Mouse (Mus musculus) 3134 (cell line): ENCODE results near the gene Shc1.

ENCODE experiments used
- DNase-seq: peaks from one replicate; pipeline ENCODE4 v3.0.0-alpha.2; 2011; ENCODE audit warnings: low spot score; ENCODE audit not compliant: insufficient read length; ENCODE audit errors: extremely low read depth

Gene Shc1

DNA sequence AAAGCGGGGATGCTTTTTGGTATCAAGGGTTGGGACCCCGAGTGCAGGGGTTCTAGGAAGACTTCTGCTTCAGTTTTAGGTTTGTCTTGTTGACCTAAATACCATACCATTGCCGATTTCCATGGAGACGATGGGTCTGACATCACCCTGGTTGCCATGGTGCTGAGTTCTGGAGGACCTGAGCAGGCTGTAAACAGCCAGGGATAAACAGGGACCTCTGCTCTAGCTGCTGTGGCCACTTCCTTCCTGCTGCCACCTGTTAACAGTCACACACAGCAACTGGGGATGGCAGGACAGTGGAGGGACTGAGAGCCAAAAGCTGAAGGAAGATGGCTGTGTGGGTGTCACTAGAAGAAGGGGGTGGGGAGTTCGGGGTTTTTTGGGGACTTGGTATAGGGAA, 19.0 kb downstream of the Shc1 start:
- DNase-seq = no peak

DNA sequence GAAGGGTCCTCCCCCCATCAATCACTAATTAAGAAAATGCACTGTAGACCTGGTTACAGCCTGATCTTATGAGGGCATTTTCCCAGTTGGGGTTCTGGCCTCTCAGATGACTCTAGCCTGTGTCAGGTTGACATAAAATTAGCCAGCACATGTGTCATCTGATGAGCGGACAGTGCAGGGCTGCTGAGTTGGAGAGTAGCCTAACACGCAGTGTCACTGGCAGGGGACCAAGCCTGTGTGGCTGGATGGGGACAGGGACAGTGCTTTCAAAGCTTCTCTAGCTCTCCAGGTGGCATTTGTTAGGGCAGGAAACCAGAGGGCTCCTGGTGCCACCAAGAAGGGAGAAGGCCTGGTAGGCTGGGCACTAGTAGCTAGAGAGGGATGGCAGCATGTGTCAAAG, 22.4 kb downstream of the Shc1 start:
- no peak for DNase-seq

DNA sequence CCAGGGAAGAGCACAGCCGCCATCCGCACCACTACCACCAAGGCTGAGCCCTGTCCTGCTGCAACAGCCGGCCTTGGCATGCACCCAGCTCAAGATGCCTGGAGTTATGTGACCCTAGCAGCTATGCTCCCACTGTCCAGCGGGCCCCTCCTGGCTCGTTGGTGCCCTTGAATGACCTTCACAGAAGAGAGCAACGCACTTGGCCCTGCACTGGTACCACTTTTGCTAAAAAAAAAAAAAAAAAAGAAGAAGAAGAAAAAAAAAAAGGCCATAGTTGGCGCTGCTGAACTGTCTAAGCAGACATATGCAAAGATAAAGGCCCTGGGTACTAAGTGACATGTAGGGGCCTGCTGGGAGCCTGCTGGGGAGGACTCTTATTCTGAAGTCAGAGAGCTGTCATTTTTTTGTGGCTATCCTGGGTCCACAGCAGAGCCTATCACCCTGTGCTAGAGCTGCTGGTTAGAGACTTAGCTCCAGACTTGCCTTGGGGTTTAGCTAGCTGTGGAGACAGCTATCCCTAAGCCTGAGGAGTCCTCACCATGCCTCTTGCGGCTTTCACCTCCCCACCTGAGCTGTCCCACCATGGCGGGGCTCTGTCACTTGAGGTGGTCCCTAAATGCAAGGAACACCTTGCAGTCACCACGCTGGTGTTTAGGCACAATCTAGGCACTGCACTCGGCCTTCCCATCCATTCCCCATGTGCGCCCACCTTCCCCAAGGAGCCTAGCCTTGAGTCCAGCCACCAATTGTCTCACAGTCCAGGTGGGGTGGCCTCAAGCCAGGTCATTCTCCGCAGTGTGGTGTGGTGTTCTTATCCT, 30.7 kb downstream of the Shc1 start:
- DNase-seq = no peak

DNA sequence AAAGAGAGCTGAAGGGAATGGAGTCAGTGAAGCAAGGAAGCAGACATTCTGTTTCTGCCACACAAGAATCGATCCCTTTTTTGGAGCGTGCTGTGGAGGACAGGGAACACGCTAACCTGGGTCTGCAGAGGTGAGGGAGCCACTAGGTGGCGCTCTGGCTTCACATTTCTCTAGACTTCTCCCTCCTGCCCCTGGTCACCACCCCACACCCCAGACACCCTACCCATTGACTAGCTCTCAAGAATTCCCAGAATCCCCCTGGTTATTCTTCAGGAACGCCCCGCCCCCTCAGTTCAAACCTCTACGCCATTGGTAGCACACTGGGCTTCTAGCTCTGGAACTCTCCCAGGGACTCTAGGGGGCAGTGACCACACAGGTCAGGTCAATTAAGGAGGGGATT, 31.3 kb downstream of the Shc1 start:
- DNase-seq = peak; percentile 59

DNA sequence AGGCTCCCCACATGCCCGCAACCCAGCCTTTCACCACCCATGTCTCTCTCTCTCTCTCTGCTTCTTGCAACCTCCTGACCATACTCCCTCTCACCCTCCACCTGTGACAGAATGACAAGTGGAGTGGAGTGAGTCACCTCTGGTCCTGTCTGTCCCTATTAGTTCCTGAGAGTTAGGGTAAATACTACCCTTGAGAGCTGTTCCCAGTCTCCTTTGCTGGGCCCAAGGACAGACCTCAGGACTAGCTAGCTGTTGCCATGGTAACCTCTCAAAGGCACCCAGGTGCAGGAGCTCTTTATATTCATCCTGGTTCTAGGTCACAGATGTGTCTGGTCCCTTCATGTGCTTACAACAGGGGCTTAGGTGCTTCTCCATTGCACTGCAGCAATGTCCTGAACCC, 33.7 kb downstream of the Shc1 start:
- DNase-seq = no peak

DNA sequence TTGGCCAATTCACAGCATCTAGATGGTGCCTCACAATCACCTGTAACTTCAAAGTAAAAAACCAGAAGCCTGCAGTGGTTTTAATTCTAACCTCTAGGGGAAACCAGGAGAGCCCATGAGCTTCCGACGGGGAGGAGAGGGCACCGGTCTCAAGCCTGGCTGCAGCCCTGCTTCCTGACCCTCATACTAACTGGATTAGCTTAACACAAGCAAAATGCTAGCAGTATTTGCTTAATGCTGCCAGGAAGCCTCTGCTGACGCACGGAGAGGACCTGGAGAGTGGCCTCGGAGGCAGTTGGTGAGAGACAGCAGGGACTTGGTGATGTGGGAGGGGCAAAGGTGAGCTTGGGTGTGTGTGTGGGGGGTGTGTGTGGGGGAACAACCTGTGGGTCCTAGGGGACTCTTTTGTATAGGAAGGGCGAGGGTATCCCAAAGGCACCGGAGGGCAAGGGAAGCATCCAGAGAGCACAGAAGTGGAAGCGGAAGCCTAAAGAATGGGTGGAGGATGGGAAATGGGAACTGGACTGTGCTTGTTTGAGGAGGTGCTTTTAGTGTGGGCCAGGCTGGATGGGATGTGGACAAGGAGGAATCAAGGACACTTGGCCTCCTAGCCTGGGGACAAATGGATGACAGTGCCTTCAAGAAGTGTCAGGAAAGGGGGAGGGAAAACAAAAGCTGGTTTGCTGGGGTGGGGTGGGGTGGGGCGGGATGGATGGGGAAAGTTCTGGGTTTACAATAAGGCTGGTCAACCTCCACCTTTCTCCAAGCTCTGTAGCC, 36.3 kb downstream of the Shc1 start, which contains the start of gene Pmvk:
TSS of gene Pmvk (plus strand) at position 141 of the 777 bp plus-strand sequence.
- DNase-seq = no peak

DNA sequence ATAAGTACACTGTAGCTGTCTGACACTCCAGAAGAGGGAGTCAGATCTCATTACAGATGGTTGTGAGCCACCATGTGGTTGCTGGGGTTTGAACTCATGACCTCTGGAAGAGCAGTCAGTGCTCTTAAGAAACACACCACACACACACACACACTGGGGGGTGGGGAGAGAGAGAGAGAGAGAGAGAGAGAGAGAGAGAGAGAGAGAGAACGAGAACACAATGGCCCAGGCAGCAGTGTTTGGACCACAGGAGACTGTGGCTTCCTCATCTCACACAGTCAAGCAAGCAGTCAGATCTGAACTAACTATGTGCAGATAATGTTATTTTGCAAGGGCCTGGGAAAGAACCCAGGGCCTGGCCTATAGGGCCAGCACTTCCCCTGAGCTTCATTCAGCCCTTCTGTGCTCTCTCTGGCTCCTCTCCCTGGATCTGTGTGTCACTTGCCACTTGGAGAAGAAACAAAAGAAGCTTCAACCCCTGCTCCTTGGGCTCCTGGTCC, 37.6 kb downstream of the Shc1 start:
- no peak for DNase-seq

DNA sequence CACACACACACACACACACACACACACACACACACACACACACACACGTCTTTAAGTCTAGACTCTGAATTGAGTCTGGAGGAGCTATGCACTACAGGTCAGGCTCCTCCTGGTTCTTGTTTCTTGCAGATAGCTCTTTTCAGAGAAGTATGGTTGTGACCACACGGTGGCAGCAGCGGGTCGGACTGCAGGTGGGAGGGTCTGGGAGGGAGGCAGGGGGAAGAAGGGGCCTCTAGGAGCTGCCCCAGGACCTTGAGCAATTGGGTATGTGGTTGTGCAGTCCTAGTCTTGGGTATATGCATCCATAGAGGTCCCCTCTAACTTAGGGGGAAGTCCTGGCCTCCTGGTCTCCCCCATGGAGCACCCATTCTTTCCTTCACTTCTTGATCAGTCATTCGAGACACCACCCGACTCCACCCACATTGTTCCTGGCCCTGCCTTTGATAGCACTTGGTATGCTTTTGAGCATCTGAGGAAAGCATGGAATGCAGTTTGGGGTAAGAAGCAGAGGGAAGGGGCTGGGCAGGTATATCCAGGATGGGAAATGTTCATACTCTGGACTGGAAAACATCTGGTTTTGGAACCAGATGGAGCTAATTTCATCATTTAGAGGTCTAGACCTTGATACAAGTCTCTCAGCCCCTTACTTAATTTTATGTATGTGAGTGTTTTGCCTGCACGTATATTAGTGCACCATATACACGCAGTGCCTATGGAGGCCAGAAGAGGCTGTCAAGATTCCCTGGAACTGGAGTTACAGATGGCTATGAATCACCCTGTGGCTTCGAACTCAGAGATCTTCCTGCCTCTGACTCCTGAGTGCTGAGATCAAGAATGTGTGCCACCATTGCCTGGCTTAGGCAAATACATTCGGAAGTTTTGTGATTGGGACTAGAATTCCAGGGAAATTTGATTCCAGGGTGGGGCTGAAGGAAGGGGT, 38.8 kb downstream of the Shc1 start:
- DNase-seq = peak; percentile 79

DNA sequence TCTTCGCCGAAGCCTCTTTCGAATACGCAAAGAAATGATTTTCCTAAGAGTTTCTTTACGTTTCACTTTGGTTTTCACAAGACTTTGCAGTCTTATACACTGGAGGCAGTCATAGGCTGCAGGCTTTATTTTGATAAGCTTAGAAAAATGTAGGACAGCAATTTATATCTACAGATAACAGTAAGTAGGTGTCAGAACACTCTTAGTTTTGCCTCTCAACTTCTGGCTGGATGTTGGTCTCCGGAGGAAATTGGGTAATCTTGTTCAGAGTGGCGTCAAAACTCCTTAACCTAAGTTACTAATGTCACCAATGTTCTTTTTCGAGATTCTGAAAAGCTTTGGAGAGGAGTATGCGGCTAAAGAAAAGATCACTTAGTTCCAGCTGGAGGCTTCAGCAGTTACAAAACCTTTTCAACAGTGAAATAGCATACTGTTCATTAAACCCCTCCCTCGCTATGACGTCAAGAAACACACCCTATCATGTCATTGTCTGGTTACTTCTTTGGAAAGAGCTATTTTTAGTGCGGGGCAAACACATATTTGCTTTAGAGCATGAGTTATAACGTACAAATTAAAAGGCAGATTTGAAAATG, 40.2 kb downstream of the Shc1 start:
- DNase-seq = no peak

DNA sequence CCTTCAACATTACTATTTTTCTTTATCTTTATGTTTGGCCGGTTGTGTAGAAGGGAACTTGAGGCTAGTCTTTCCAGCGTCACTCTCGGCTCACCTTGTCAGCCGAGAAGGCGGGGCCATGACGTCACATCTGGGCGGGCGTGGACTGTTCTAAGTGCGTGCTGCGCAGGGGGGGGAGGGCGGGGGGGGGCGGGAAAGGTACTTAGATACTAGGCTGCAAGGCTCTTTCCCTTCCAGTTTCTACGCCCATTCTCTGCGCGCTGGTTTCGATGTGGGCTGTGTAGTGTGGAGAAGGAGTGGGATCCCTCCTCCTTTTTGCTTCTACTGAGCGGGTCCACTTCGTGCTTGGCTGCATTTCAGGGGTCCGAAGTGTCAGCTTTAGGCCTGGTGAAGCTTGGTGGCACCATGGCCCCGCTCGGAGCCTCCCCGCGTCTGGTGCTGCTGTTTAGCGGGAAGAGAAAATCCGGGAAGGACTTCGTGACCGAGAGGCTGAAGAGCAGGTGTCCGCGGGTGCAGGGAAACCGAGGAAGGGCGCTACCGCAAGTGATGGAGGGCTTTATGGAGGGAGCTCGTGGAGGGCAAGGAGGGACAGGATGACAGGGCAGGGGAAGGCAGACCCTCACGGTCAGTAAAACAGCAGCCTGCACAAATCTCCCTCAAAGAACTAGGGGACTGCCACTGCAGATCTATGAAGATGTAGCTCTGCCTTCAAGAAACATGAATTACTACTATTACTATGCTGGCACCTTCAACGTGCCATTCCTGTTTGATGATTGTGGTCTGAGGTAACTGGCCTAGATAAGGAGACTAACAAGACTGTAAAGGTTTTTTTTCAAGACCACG, 40.9 kb downstream of the Shc1 start:
- peak; percentile 86 for DNase-seq

DNA sequence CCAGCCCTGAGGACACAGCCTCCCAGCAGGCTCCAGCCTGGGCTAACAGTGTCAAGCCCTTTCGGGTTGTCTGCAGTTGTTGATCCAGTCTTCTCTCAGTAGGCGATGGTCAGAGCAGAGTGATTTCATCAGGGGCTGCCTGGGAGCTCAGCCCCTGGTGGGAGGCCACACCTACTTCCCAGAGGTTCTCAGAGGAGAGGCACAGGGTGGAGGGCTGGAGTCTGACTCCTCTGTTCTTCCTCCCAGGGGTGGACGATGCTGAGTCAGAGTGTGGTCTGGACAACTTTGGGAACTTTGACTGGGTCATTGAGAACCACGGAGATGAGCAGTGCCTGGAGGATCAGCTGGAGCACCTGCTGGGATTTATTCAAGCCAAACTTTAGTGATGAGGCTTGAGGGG, 50.0 kb downstream of the Shc1 start:
- peak; percentile 55 for DNase-seq

DNA sequence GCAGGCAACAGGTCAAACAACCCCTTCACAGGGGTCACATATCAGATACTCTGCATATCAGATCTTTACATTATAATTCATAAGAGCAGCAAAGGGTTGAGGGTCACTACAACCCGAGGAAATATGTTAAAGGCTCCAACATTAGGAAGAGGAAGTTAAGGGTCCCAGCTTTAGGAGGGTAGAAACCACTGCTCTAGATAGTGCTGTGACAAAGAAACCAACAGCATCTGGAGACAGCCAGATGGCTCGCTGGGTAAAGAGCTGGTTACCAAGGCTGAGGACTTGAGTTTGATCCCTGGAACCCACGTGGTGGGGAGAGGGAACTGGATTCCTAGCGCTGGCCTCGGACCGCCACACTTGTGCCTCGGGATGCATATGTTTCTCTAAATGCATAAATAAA, 54.0 kb downstream of the Shc1 start:
- DNase-seq = no peak

DNA sequence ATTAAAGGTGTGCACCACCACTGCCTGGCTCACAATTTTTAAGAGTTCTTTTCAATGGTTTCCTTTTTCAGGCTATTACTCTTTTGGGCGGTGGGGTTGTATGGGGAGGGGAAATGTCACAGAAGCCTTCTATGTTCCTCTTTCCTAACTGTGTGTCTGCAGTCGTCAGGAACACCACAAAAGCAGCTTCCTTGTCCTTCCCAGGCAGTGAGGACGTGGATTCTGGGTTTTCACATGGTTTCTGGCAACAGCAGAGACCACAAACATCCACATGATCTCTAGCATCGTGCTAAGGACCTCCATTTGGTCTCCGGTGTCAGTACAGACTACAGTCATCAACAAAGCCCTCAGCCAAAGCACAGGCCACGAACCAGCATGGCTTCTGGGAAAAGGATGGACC, 55.6 kb downstream of the Shc1 start:
- DNase-seq = no peak

DNA sequence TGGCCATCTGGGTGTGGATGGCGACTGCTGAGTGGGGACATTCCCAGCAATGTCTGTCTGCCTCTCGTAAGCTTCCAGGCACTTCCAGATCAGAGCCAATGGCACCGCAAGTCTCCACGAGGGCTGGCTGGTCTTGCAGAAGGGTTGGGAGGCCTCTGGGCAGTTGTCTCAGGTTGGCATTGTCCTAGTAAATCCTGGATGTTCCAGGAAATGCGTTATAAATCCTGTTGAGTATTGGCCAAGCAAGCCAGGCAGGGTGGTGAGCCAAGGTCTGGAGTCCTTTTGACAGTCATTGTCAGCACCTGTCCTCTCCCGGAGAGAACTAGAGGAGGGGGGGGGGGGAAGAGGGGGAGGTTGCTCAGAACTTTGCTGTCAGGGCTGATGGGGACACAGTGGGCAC, 60.8 kb downstream of the Shc1 start:
- DNase-seq = no peak
